Mouse (Mus musculus) urinary bladder, postnatal 4 days (tissue): Measurements from ENCODE around the gene Klhl33.
A peak's percentile ranks its signal among the peaks of the same experiment; 100 is the strongest.
"Not testable (repeated sequence)": the region's sequence is repeated elsewhere in the genome, so short reads cannot be mapped to it uniquely, and the experiment has no call there.

Source experiments
- DNase-seq, 2 experiments: peaks; one replicate each; pipeline ENCODE4 v3.0.0; 2021 to 2022; ENCODE audit warnings: low spot score in 2 of 2

Klhl33 gene

GRCm38 (mm10) chr14:50903973-50904827 lies 6.9 kb upstream of the Klhl33 start:
- DNase-seq: no peak

DNA sequence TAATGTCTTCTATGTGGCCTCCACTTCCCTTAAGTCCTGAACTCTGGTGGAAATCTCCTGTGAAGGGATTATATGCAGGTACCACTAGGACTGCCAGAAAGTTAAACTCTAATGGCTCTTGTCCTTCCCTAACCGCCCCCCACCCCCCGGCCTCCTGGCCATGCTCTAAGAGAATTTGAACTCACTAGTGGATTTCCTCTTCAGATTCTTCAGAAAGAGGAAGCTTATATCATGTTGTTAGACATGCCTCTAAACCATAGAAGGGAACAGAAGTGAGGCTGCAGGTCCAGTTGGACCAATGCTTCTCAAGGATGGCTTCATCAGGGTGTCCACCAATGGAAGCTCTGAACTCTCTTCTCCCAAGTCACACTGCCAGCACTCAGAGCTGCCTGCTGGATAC lies 685 bp upstream of the Klhl33 start:
- not testable (repeated sequence) for DNase-seq

GRCm38 (mm10) chr14:50896747-50897373 lies 447 bp downstream of the Klhl33 start:
- no peak for DNase-seq

- peak in 1 of 2 experiments; percentile 31 for DNase-seq
Observed at GRCm38 (mm10) chr14:50895985-50896746, 1.1 kb downstream of the Klhl33 start.

DNA sequence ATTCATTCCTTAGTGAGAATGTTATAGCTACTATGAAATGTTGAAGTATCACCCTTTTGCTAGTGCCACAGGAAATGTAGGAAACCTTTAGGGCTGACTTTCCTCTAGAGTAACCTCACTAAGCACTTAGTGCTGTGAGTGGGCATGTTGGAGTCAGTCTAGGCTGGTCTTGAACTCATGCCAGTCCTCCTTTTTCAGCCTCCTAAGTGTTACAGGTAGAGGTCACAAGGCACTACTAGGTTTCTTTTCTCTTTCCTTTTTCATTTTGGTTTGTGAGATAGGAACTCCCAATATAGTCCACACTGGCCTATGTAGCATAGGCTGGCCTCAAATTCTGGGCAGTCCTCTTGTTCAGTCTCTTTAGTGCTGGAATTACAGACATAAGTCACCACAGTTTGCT lies 1.9 kb downstream of the Klhl33 start:
- DNase-seq: no peak

- no peak for DNase-seq
Observed at GRCm38 (mm10) chr14:50892541-50893459, 4.5 kb downstream of the Klhl33 start.

GRCm38 (mm10) chr14:50892091-50892490 lies 5.2 kb downstream of the Klhl33 start:
- DNase-seq: no peak

DNA sequence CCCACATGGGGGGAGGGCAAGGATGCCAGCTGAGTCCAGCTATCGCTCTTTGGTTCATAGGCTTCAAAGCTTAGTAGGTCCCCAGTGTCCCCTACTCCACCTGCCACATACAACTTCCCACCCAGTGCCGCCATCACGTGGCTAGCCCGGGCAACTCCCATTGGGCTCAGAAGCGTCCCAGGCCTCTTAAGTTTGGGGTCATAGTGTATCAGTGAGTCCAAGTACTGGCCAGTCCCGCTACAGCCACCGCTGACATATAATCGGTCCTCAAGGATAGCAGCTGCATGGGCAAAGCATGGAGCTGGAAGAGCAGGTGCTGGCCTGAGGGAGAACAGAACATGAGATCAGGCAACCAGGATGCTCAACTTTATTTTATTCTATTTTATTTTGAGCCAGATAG lies 5.7 kb downstream of the Klhl33 start:
- no peak for DNase-seq

DNA sequence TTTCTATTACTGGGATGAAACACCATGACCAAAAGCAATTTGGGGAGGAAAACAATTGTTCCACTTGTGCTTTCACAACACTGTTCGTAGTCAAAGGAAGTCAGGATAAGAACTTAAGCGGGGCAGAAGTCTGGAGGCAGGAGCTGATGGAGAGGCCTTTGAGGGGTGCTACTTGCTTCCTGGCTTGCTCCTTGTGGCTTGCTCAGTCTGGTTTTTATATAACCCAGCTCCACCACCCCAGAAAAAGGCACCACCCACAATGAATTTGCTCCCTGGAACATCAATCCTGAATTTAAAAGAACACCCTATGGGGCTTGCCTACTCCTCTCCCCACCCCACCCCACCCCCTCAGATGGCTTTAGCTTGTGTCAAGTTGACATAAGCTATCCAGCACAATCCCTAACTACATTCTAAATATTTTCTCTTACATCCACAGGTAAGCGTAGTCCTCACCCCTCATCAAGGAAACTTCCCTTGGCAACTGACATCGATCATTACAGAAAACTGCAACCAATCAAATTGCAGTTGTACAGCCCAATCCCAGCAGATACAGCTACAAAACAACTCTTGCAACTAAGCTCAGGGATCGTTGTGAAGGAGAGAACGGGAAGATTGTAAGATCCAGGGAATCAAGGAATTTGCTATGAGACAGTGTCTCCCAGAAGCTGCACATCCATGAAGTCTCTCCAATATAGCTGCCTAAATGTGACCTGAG lies 20.9 kb downstream of the Klhl33 start:
- DNase-seq: no peak

DNA sequence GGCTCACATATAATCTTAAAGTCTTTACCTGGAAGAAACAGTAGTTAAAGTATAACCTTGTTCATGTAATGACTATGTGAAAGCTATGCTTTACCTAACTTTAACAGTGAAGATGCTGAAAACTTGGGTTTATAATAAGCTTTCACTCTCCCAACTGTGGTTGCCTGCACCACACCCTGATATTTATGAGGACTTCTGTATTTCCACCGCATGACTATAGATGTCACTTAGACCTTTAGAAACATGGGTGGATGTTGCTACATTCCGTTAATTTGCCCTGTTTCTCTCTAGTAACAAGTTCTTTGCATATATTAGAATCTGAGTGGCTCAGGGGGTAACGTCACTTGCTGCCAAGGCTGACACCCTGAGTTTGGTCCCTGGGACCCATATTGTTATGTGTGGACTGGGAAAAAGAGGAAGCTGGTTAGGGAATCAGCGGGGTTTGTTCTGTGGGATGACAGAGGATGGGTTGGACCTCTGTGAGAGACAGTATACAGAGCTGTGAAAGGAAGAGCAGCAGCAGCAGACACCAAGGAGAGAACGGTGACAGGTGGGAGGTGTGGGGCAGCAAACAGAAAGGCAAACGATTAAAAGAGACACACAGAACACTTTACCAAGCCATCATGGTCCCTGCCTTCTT lies 21.6 kb downstream of the Klhl33 start:
- DNase-seq: no peak

DNA sequence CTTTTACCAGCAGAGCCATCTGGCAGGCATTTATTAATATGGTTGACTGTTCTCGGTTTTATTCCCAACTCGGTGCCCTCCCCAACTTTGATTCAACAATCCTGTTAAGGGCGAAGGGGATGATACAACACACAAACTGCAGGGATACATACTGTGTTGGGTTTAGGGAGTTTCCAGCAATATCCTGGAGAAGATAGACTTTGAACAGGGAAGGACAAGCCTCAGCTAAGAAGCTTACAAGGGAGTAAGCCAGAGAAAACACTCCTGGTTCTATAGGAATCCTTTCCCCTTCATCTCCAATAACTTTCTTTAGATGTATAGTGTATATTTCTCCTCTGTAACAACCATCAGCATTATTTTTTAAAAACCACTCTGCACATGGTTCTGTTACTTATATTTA lies 22.1 kb downstream of the Klhl33 start:
- DNase-seq: no peak

- no peak for DNase-seq
Observed at GRCm38 (mm10) chr14:50871284-50871683, 26.0 kb downstream of the Klhl33 start.

DNA sequence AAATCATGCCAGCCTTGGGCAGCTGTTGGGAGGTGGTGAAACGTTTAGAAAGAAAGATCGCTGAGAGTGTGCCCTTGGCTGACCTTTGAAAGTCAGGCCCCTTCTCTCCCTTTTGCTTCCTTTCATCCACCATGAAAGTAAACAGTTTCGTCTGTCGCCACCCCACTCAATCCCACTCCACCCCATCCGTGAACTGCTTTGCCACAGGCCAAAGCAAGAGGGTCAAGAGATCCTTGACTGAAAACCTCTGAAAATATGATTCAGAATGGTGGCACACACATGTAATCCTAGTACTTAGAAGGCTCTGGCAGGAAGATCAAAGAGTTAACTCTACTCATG lies 26.5 kb downstream of the Klhl33 start:
- no peak for DNase-seq

GRCm38 (mm10) chr14:50869889-50870804 lies 27.2 kb downstream of the Klhl33 start, which contains the start of gene Tep1:
TSS of gene Tep1 (minus strand) at chr14:50870560.
- peak; percentile 74 to 76 for DNase-seq

GRCm38 (mm10) chr14:50868656-50869055 lies 28.7 kb downstream of the Klhl33 start:
- DNase-seq: no peak

DNA sequence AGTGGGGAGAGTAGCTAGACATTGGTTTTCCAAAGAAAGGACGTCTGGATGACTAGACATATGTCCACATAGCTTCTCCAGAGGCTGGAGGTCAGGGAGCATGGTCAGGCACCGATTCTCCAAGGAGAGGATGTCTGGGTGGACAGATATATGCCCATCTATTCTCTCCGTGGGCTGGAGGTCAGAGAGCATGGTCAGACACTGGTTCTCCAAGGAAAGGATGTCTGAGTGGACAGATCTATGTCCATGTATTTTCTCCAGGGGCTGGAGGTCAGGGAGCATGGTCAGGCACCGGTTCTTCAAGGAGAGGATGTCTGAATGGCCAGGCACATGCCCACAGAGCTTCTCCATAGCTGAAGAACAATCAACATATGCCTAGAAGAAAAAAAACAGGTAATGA lies 29.1 kb downstream of the Klhl33 start:
- DNase-seq: no peak

DNA sequence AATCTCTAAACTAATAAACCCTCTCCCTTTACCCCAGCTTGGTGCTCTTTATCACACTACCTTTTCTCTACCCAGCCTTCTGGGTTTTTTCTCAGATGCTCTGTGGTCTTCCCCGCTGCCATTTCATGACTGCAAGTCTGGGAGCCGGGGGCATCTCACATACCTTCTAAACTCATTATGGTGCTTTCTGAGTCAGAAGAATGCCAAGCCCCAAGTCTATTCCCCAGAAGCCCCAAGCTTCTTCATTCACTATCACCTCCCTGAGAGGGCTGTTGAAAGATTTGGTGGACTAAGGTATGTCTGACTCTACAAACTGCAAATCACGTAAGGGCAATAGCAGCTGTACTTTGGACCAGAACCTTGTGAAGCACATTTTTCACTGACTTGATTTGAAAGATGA lies 30.3 kb downstream of the Klhl33 start:
- DNase-seq: no peak

- DNase-seq: not testable (repeated sequence)
Observed at GRCm38 (mm10) chr14:50865005-50865404, 32.3 kb downstream of the Klhl33 start.

- no peak for DNase-seq
Observed at GRCm38 (mm10) chr14:50862641-50863040, 34.7 kb downstream of the Klhl33 start.
